Mouse (Mus musculus) liver, adult 2 months (tissue): ENCODE data around the gene Itm2c.

ENCODE experiments used
- CTCF ChIP-seq: fragments of 200-500 bp; IDR thresholded peaks from 2 replicates; pipeline ENCODE4 v1.5.1; 2011; ENCODE audit warnings: low read depth, low read length, control low read depth
- POLR2A ChIP-seq: fragments of 200-500 bp; IDR thresholded peaks from 2 replicates; pipeline ENCODE4 v1.6.1; 2011; ENCODE audit warnings: low read length, control low read depth; ENCODE audit not compliant: insufficient read depth; ENCODE audit errors: extremely low read depth

GRCm38 (mm10) chr1:85896781-85897700 lies 3.0 kb downstream of the Itm2c start:
- TF ChIP-seq CTCF (no peak), POLR2A (no peak)
